Mouse (Mus musculus) limb, embryonic 13.5 days (tissue): ENCODE data around the gene Gm28079. TPM values are rescaled to one million over a fixed set of nuclear protein-coding genes. Genes with fewer than 3 reads are reported as not detected.
"Not testable (repeated sequence)": the region's sequence is repeated elsewhere in the genome, so short reads cannot be mapped to it uniquely, and the experiment has no call there.

Experiments
- ATAC-seq: fragments of 200-750 bp; cut with Nextera tagmentation; 2 replicates; pipeline ENCODE4 v1.8.0; 2017; ENCODE audit warnings: low read depth, moderate number of reproducible peaks, moderate TSS enrichment; ENCODE audit not compliant: low FRiP score
- H3K27ac ChIP-seq: fragments of 300-500 bp; sonication (generic); 2 replicates; pipeline ENCODE4 v1.5.1; 2015; ENCODE audit warnings: inconsistent platforms, mild to moderate bottlenecking, moderate library complexity
- H3K27me3 ChIP-seq: fragments of 300-500 bp; sonication (generic); 2 replicates; pipeline ENCODE4 v1.6.1; 2015; ENCODE audit warnings: mild to moderate bottlenecking, inconsistent platforms
- H3K36me3 ChIP-seq: fragments of 300-500 bp; sonication (generic); 2 replicates; pipeline ENCODE4 v1.6.1; 2015; ENCODE audit warnings: inconsistent platforms, mild to moderate bottlenecking, moderate library complexity
- H3K4me1 ChIP-seq: fragments of 300-500 bp; sonication (generic); 2 replicates; pipeline ENCODE4 v1.6.1; 2015; ENCODE audit warnings: inconsistent platforms
- H3K4me2 ChIP-seq: fragments of 300-500 bp; sonication (generic); replicated peaks from 2 replicates; pipeline ENCODE4 v1.6.1; 2015; ENCODE audit warnings: inconsistent platforms, mild to moderate bottlenecking, moderate library complexity
- H3K4me3 ChIP-seq: fragments of 300-500 bp; sonication (generic); 2 replicates; pipeline ENCODE4 v1.5.1; 2015; ENCODE audit warnings: moderate library complexity, mild to moderate bottlenecking, inconsistent platforms
- H3K9ac ChIP-seq: fragments of 300-500 bp; sonication (generic); 2 replicates; pipeline ENCODE4 v1.6.1; 2015; ENCODE audit warnings: mild to moderate bottlenecking, inconsistent platforms
- H3K9me3 ChIP-seq: fragments of 300-500 bp; sonication (generic); 2 replicates; pipeline ENCODE4 v1.6.1; 2016; ENCODE audit warnings: inconsistent platforms
- WGBS: fragments of 180-500 bp; shearing (Covaris S2); methylation state at CpG from one replicate; pipeline ENCODE4 v1.1.7; 2015; 5-methylcytosine and 5-hydroxymethylcytosine counted together
- polyA plus RNA-seq: library from polyadenylated mRNA; unstranded; fragments of >200 nt; fragmentation: Nextera tagmentation; extraction: Ambion mirVana; gene quantifications from 2 replicates; pipeline ENCODE4 v1.2.1, GENCODE M21; 2015

Gene Gm28079
- not detected in 2 replicates for polyA plus RNA-seq

- H3K27ac ChIP-seq, H3K4me2 ChIP-seq, H3K9me3 ChIP-seq, H3K4me3 ChIP-seq, H3K27me3 ChIP-seq, ATAC-seq, H3K9ac ChIP-seq, H3K36me3 ChIP-seq, H3K4me1 ChIP-seq: not testable (repeated sequence)
- WGBS, result no CpG with 5 or more reads among the region's 1 CpGs
Observed at GRCm38 (mm10) chrY:70014799-70015198, at the start of gene Gm28079. Gene Gm28079 (minus strand): TSS chrY:70014899.
